21 mouse cellular contexts compared by ENCODE assay signal in the genomic region with DNA sequence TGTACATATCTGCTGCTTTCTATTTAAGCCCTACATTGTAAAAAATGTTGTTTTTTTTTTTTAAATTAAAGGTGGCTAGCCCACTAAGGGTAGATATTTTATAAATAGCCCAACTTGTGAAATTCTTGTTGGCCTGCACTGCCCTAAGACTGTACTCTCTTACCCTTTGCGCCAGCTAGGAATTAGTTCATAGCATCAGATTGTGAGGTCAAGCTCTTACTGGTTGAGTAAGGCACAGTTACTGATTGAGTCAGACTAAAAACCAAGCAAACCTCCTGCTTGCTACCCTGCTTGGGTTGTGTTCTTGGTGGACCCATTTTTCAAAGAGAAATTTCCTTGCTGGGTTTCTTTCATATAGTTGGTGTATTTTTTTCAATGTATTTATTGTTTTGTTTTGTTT. TPM values are rescaled to one million over a fixed set of nuclear protein-coding genes. Genes with fewer than 3 reads are reported as not detected.
"Had no signal": no experiment of that assay in that cellular context is flagged by ENCODE, and none has a peak within 500 bp of the region (broad histone marks: within the 10 kb centered on the region; RNA-seq: fewer than 3 reads in every experiment).

No protein-coding gene starts in this region.

- H3K27ac ChIP-seq: layer of hippocampus, adult 2 months; limb, embryonic 12.5 days; lung, embryonic 15.5 days; macrophage; midbrain, embryonic 13.5 days; stomach, embryonic 15.5 days had no signal

- ATAC-seq: midbrain, embryonic 13.5 days had no signal

- DNase-seq: kidney, postnatal 10 days; kidney, postnatal 4 days; liver; lung, postnatal 14 days; right cerebral cortex, postnatal 14 days; thymus, adult 2 months; thymus, postnatal 25 days had no signal

- H3K4me3 ChIP-seq: layer of hippocampus, adult 2 months; limb, embryonic 12.5 days; lung, embryonic 15.5 days; midbrain, embryonic 13.5 days; stomach, embryonic 15.5 days had no signal

- H3K4me1 ChIP-seq: limb, embryonic 12.5 days; lung, embryonic 15.5 days; midbrain, embryonic 13.5 days; stomach, embryonic 15.5 days had no signal

RNA-seq across cellular contexts. Expression of a gene that starts 43.2 kb away (rescaled TPM):
- total RNA-seq: layer of hippocampus, adult 2 months; layer of hippocampus, postnatal 10 days; left cerebral cortex, postnatal 36 days; midbrain, postnatal 0 days had no signal
- polyA plus RNA-seq: limb, embryonic 12.5 days; liver, embryonic 16.5 days; lung, embryonic 15.5 days; macrophage; midbrain, embryonic 13.5 days; midbrain, postnatal 0 days; neural tube, embryonic 14.5 days; spleen, adult 2 months; stomach, embryonic 15.5 days; testis, adult 2 months; thymus, adult 2 months; urinary bladder, adult 2 months had no signal
